Comparison of ENCODE assay signal across 15 mouse cellular contexts in genomic region chr6:99646344-99646743, GRCm38 (mm10). TPM values are rescaled to one million over a fixed set of nuclear protein-coding genes. Genes with fewer than 3 reads are reported as not detected.
DNase-seq lines count a peak whose midpoint lies in the region; ATAC-seq and TF ChIP-seq lines count a peak whose summit lies in the region.
"Had no signal": no experiment of that assay in that cellular context is flagged by ENCODE, and none has a peak within 500 bp of the region (broad histone marks: within the 10 kb centered on the region; RNA-seq: fewer than 3 reads in every experiment).

No protein-coding gene starts in this region.

- no peak for TF ChIP-seq CTCF in intestine, postnatal 0 days (IDR thresholded peaks at IDR 0.05; ENCODE audit: low read depth)

- H3K27ac ChIP-seq in lung, embryonic 15.5 days, result no peak overlapping the region
- no peak overlapping the region for H3K27ac ChIP-seq in intestine, postnatal 0 days (ENCODE audit: low read depth, low read length)
- H3K27ac ChIP-seq: forebrain, embryonic 13.5 days; limb, embryonic 15.5 days; midbrain, embryonic 12.5 days had no signal

- 13% methylated on average over 10 of the region's 10 CpGs for WGBS in lung, embryonic 15.5 days
- 21% methylated on average over 10 of the region's 10 CpGs for WGBS in intestine, postnatal 0 days

- H3K27me3 ChIP-seq in lung, embryonic 15.5 days, result no peaks in the 10 kb centered on the region
- H3K27me3 ChIP-seq in intestine, postnatal 0 days (replicated peaks; ENCODE audit: control insufficient read depth, insufficient read depth, low read length), result no peaks in the 10 kb centered on the region
- H3K27me3 ChIP-seq: forebrain, embryonic 13.5 days; limb, embryonic 15.5 days; midbrain, embryonic 12.5 days; Patski had no signal

- H3K4me3 ChIP-seq in lung, embryonic 15.5 days, result no peak overlapping the region
- no peak overlapping the region for H3K4me3 ChIP-seq in intestine, postnatal 0 days (ENCODE audit: low read depth, low read length)
- H3K4me3 ChIP-seq: forebrain, embryonic 13.5 days; limb, embryonic 15.5 days; midbrain, embryonic 12.5 days had no signal

- no peaks in the 10 kb centered on the region for H3K9me3 ChIP-seq in lung, embryonic 15.5 days
- no peaks in the 10 kb centered on the region for H3K9me3 ChIP-seq in intestine, postnatal 0 days (ENCODE audit: control insufficient read depth)
- H3K9me3 ChIP-seq: forebrain, embryonic 13.5 days; limb, embryonic 15.5 days; midbrain, embryonic 12.5 days had no signal

- ATAC-seq in lung, embryonic 15.5 days (ENCODE audit: borderline replicate concordance, extremely low read depth, low FRiP score, low TSS enrichment), result peak; percentile 70; the same call in 1 of the 2 replicates
- ATAC-seq in activated CD4-positive, CD25-positive, alpha-beta regulatory T cell, adult 4 months, result peak; percentile 83
- ATAC-seq in intestine, postnatal 0 days, result no peak
- ATAC-seq: forebrain, embryonic 13.5 days; Patski had no signal

- peaks cover 42% of the 10 kb centered on the region for H3K4me1 ChIP-seq in lung, embryonic 15.5 days
- 0 out of 2 replicates have a peak, but pooled peaks cover 6% of the 10 kb centered on the region for H3K4me1 ChIP-seq in intestine, postnatal 0 days (replicated peaks; ENCODE audit: control insufficient read depth, insufficient read depth, low read length)
- H3K4me1 ChIP-seq: midbrain, embryonic 12.5 days had no signal

- intact Hi-C loops in left cerebral cortex, postnatal 10 days (cut with DNase I), result no loop called here

- H3K36me3 ChIP-seq in lung, embryonic 15.5 days, result 0 out of 2 replicates have a peak, but pooled peaks cover 2% of the 10 kb centered on the region
- H3K36me3 ChIP-seq in intestine, postnatal 0 days (ENCODE audit: control insufficient read depth, insufficient read depth), result no peaks in the 10 kb centered on the region; the same call in 1 of the 2 replicates

- no peak for DNase-seq in lung, postnatal 10 days
- DNase-seq in thymus, postnatal 14 days, result peak; percentile 78
- DNase-seq in cerebellum, postnatal 25 days, result no peak
- DNase-seq in left cerebral cortex, postnatal 10 days (ENCODE audit: extremely low spot score in 1 of 2, low spot score in 2 of 2), result no peak
- DNase-seq: adrenal gland, postnatal 10 days; cerebellum, postnatal 36 days; lung, adult 18-20 months had no signal

- H3K9ac ChIP-seq in lung, embryonic 15.5 days, result no peak overlapping the region
- no peak overlapping the region for H3K9ac ChIP-seq in intestine, postnatal 0 days (ENCODE audit: low read depth, low read length)
- H3K9ac ChIP-seq: forebrain, embryonic 13.5 days; limb, embryonic 15.5 days; midbrain, embryonic 12.5 days had no signal

- H3K4me2 ChIP-seq in lung, embryonic 15.5 days, result peak overlapping the region; percentile 37
- H3K4me2 ChIP-seq in intestine, postnatal 0 days (replicated peaks; ENCODE audit: low read depth), result peak overlapping the region; percentile 25
- H3K4me2 ChIP-seq: forebrain, embryonic 13.5 days; limb, embryonic 15.5 days; midbrain, embryonic 12.5 days had no signal

RNA-seq across cellular contexts. Expression of gene Eif4e3, which starts 20.2 kb away (rescaled TPM):
- polyA plus RNA-seq in lung, embryonic 15.5 days (2015; fragmentation: Nextera tagmentation; extraction: Ambion mirVana), result 26.6 and 27.6 TPM in 2 replicates
- 10 to 100 TPM; 33.8 to 35.1 TPM for polyA plus RNA-seq in activated CD4-positive, CD25-positive, alpha-beta regulatory T cell, adult 4 months (2017; shearing (Covaris generic))
- 6.7 and 7.4 TPM in 2 replicates for polyA plus RNA-seq in intestine, postnatal 0 days (2015; fragmentation: Nextera tagmentation; extraction: Ambion mirVana)
- 10 to 100 TPM; 12.5 to 13.0 TPM for total RNA-seq in left cerebral cortex, postnatal 10 days (2021)

RNA-seq across cellular contexts. Expression of gene Gm20696, which starts 20.3 kb away (rescaled TPM):
- 3.5 and 3.8 TPM in 2 replicates for polyA plus RNA-seq in lung, embryonic 15.5 days (2015; fragmentation: Nextera tagmentation; extraction: Ambion mirVana)
- polyA plus RNA-seq in activated CD4-positive, CD25-positive, alpha-beta regulatory T cell, adult 4 months (2017; shearing (Covaris generic)), result 10 to 100 TPM; 11.9 to 13.1 TPM
- polyA plus RNA-seq in intestine, postnatal 0 days (2015; fragmentation: Nextera tagmentation; extraction: Ambion mirVana), result 1.4 and 2.3 TPM in 2 replicates
- 1 to 10 TPM; 7.0 to 7.9 TPM for total RNA-seq in left cerebral cortex, postnatal 10 days (2021)

RNA-seq across cellular contexts. Expression of gene Gpr27, which starts 46.1 kb away (rescaled TPM):
- 4.3 and 4.5 TPM in 2 replicates for polyA plus RNA-seq in lung, embryonic 15.5 days (2015; fragmentation: Nextera tagmentation; extraction: Ambion mirVana)
- not detected for polyA plus RNA-seq in activated CD4-positive, CD25-positive, alpha-beta regulatory T cell, adult 4 months (2017; shearing (Covaris generic))
- 2.0 and 2.4 TPM in 2 replicates for polyA plus RNA-seq in intestine, postnatal 0 days (2015; fragmentation: Nextera tagmentation; extraction: Ambion mirVana)
- total RNA-seq in left cerebral cortex, postnatal 10 days (2021), result 10 to 100 TPM; 57.5 to 60.0 TPM
- total RNA-seq: granulocyte monocyte progenitor cell, adult 5-6 weeks had no signal
